Comparison of ENCODE assay signal across 16 mouse cellular contexts in genomic region chr2:135915928-135916327, GRCm38 (mm10).
DNase-seq lines count a peak whose midpoint lies in the region; ATAC-seq and TF ChIP-seq lines count a peak whose summit lies in the region.
"Had no signal": no experiment of that assay in that cellular context is flagged by ENCODE, and none has a peak within 500 bp of the region (broad histone marks: within the 10 kb centered on the region; RNA-seq: fewer than 3 reads in every experiment).

No protein-coding gene starts in this region.

- no peaks in the 10 kb centered on the region for H3K27me3 ChIP-seq in neural tube, embryonic 14.5 days (ENCODE audit: control insufficient read depth, insufficient read depth, low read length)

- H3K27ac ChIP-seq in gastrocnemius, adult 2 months: peak overlapping the region; percentile 58
- H3K27ac ChIP-seq in neural tube, embryonic 14.5 days (ENCODE audit: low read depth, low read length): peak overlapping the region; percentile 5; the same call in 1 of the 2 replicates
- H3K27ac ChIP-seq: hindbrain, embryonic 14.5 days; midbrain, embryonic 10.5 days had no signal

- intact Hi-C loops in gastrocnemius, adult 2 months (cut with DNase I): no loop called here

- H3K4me2 ChIP-seq in neural tube, embryonic 14.5 days (ENCODE audit: low read depth, low read length): no peak overlapping the region
- H3K4me2 ChIP-seq: hindbrain, embryonic 14.5 days had no signal

- no peaks in the 10 kb centered on the region for H3K36me3 ChIP-seq in neural tube, embryonic 14.5 days (ENCODE audit: control insufficient read depth, insufficient read depth, low read length)
- H3K36me3 ChIP-seq: G1E; midbrain, embryonic 10.5 days had no signal

- H3K9ac ChIP-seq in neural tube, embryonic 14.5 days (replicated peaks; ENCODE audit: low read depth, low read length): no peak overlapping the region
- H3K9ac ChIP-seq: forebrain, postnatal 0 days; hindbrain, embryonic 14.5 days had no signal

- no peaks in the 10 kb centered on the region for H3K9me3 ChIP-seq in neural tube, embryonic 14.5 days (ENCODE audit: control insufficient read depth, low read length)
- H3K9me3 ChIP-seq: midbrain, embryonic 10.5 days had no signal

- TF ChIP-seq CTCF in gastrocnemius, adult 2 months (IDR thresholded peaks at IDR 0.05): no peak

- ATAC-seq in neural tube, embryonic 14.5 days (ENCODE audit: low read depth): no peak
- ATAC-seq: forebrain, postnatal 0 days had no signal

- H3K4me3 ChIP-seq in gastrocnemius, adult 2 months: no peak overlapping the region
- no peak overlapping the region for H3K4me3 ChIP-seq in neural tube, embryonic 14.5 days (ENCODE audit: low read depth, low read length)
- H3K4me3 ChIP-seq: midbrain, embryonic 10.5 days; myocyte had no signal

- no peak for DNase-seq in gastrocnemius, adult 2 months
- no peak for DNase-seq in gastrocnemius, adult 8-10 months (ENCODE audit: low spot score in 2 of 2)
- DNase-seq in kidney, adult 9 months: peak; percentile 21
- no peak for DNase-seq in kidney, adult 8-10 months
- no peak for DNase-seq in neural tube, embryonic 10.5 days (ENCODE audit: extremely low spot score, low spot score)
- no peak for DNase-seq in left cerebral cortex, adult 9 months (ENCODE audit: low spot score in 2 of 2)
- DNase-seq: adrenal gland, postnatal 10 days; forebrain, postnatal 0 days; gastrocnemius, postnatal 14 days; right cerebral cortex, postnatal 25 days; thymus, adult 2 months had no signal

- 69% methylated on average over 10 of the region's 10 CpGs for WGBS in neural tube, embryonic 14.5 days

- no peaks in the 10 kb centered on the region for H3K4me1 ChIP-seq in neural tube, embryonic 14.5 days (ENCODE audit: control insufficient read depth, insufficient read depth, low read length)
